Mouse (Mus musculus) bone marrow, adult 2 months (tissue): ENCODE measurements around the gene Muc13.

ENCODE experiments used
- CTCF ChIP-seq: fragments of 200-500 bp; IDR thresholded peaks from 2 replicates; pipeline ENCODE4 v1.5.1; 2011; ENCODE audit warnings: low read length, control low read depth; ENCODE audit not compliant: control insufficient read depth, insufficient read depth
- POLR2A ChIP-seq: fragments of 200-500 bp; IDR thresholded peaks from 2 replicates; pipeline ENCODE4 v1.6.1; 2011; ENCODE audit warnings: low read depth, mild to moderate bottlenecking, control low read depth, low read length, borderline replicate concordance; ENCODE audit not compliant: control insufficient read depth

DNA sequence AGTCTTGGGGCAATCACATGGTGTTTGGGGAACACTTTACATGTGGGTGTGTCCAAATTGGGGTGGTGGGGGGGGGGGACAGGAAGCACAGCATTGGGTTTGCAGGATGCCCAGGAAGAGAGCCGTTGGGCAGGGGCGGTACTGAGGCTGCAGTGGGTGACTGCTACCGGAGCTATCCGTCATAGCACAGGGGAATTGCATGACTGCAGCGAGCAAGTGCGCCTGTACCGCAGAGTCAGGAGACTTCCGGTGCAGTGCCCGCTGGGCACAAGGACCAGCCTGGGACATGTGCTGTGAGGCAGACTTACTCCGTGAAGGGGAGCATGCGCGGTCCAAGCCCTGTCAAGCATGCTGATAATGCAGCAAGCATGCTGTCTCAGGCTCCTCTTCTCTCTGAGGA is 42.2 kb upstream of the Muc13 start:
- no peak for TF ChIP-seq CTCF
- peak; percentile 69; the same call in 1 of the 2 replicates for TF ChIP-seq POLR2A
